Mouse (Mus musculus) natural killer cell, adult 2 months (primary cell): ENCODE measurements around the gene Hnrnpab.

ENCODE experiments used
- DNase-seq, 2 experiments: peaks; one replicate each; pipeline ENCODE4 v3.0.0; 2022; ENCODE audit warnings: low spot score in 2 of 2

The Hnrnpab gene

GRCm38 (mm10) chr11:51605602-51606446, 823 bp downstream of the Hnrnpab start:
- DNase-seq = peak; percentile 73 to 82

- no peak for DNase-seq
These were observed 4.4 kb downstream of the Hnrnpab start for GRCm38 (mm10) chr11:51602253-51602652.

GRCm38 (mm10) chr11:51597553-51597952, 9.1 kb downstream of the Hnrnpab start:
- no peak for DNase-seq

GRCm38 (mm10) chr11:51595459-51596083, 11.1 kb downstream of the Hnrnpab start:
- DNase-seq = no peak

GRCm38 (mm10) chr11:51594715-51595350, 11.8 kb downstream of the Hnrnpab start:
- DNase-seq = no peak

- no peak for DNase-seq
These were observed 12.8 kb downstream of the Hnrnpab start for GRCm38 (mm10) chr11:51593849-51594248.

- no peak for DNase-seq
These were observed 13.3 kb downstream of the Hnrnpab start for GRCm38 (mm10) chr11:51593368-51593767.

- DNase-seq = no peak
These were observed 14.7 kb downstream of the Hnrnpab start for GRCm38 (mm10) chr11:51591915-51592314.

- DNase-seq = no peak
These were observed 15.5 kb downstream of the Hnrnpab start for GRCm38 (mm10) chr11:51591168-51591567.

- no peak for DNase-seq
These were observed 16.6 kb downstream of the Hnrnpab start for GRCm38 (mm10) chr11:51590002-51590401.

- DNase-seq = no peak
These were observed 17.8 kb downstream of the Hnrnpab start for GRCm38 (mm10) chr11:51588833-51589232.

GRCm38 (mm10) chr11:51587059-51587458, 19.6 kb downstream of the Hnrnpab start:
- DNase-seq = no peak

GRCm38 (mm10) chr11:51586411-51586810, 20.2 kb downstream of the Hnrnpab start:
- no peak for DNase-seq

GRCm38 (mm10) chr11:51585608-51586252, 20.9 kb downstream of the Hnrnpab start:
- DNase-seq = no peak

GRCm38 (mm10) chr11:51584431-51585248, 22.0 kb downstream of the Hnrnpab start, which contains the start of gene Phykpl:
Gene Phykpl (plus strand): TSS chr11:51584757.
- DNase-seq = peak; percentile 93 to 94

- no peak for DNase-seq
These were observed 22.6 kb downstream of the Hnrnpab start for GRCm38 (mm10) chr11:51584057-51584430.

GRCm38 (mm10) chr11:51582713-51583112, 23.9 kb downstream of the Hnrnpab start:
- peak; percentile 65 to 74 for DNase-seq

GRCm38 (mm10) chr11:51579024-51579423, 27.6 kb downstream of the Hnrnpab start:
- DNase-seq = no peak

- DNase-seq = peak in 1 of 2 experiments; percentile 57
These were observed 29.1 kb downstream of the Hnrnpab start for GRCm38 (mm10) chr11:51577587-51577986.

- DNase-seq = no peak
These were observed 30.2 kb downstream of the Hnrnpab start for GRCm38 (mm10) chr11:51576454-51576853.

GRCm38 (mm10) chr11:51568801-51569200, 37.8 kb downstream of the Hnrnpab start:
- no peak for DNase-seq
